Mouse (Mus musculus) bone marrow macrophage, adult 2 months (primary cell): ENCODE measurements at regions not wholly inside any gene's neighbourhood (a gene's known extent, or its start where the extent isn't known, plus 50 kb on each side); places are given as distances from the start of the nearest gene placed in this dataset.

ENCODE experiments used
- CTCF ChIP-seq: IDR thresholded peaks from 2 replicates; pipeline ENCODE4 v1.5.1; 2012; ENCODE audit warnings: low read depth, mild to moderate bottlenecking, low read length, moderate library complexity
- POLR2A ChIP-seq: IDR thresholded peaks from 2 replicates; pipeline ENCODE4 v1.6.1; 2012; ENCODE audit warnings: mild to moderate bottlenecking, low read depth, low read length, borderline replicate concordance

- TF ChIP-seq CTCF (no peak), POLR2A (no peak)
These were observed 305.5 kb downstream of the Fam84b start for GRCm38 (mm10) chr15:60548045-60548444.
